Mouse (Mus musculus) cerebellum, postnatal 36 days (tissue): ENCODE data around the gene Ccdc6.

ENCODE experiments used
- DNase-seq, 2 experiments: peaks; one replicate each; pipeline ENCODE4 v3.0.0; 2021 to 2022; ENCODE audit warnings: mixed read lengths in 2 of 2

Gene Ccdc6

GRCm38 (mm10) chr10:70096366-70097188 lies at the start of gene Ccdc6:
Ccdc6 (plus strand) TSS chr10:70097121.
- DNase-seq, result peak; percentile 86 to 88

- DNase-seq, result no peak
These were observed 47.1 kb upstream of the Ccdc6 start for GRCm38 (mm10) chr10:70049771-70050170.

- no peak for DNase-seq
These were observed 41.6 kb upstream of the Ccdc6 start for GRCm38 (mm10) chr10:70055291-70055690.

GRCm38 (mm10) chr10:70057064-70057463 lies 39.9 kb upstream of the Ccdc6 start:
- DNase-seq, result no peak

- DNase-seq, result no peak
These were observed 36.8 kb upstream of the Ccdc6 start for GRCm38 (mm10) chr10:70060021-70060688.

GRCm38 (mm10) chr10:70060689-70061081 lies 36.2 kb upstream of the Ccdc6 start:
- DNase-seq, result no peak

GRCm38 (mm10) chr10:70063881-70064555 lies 32.9 kb upstream of the Ccdc6 start:
- no peak for DNase-seq

- no peak for DNase-seq
These were observed 31.7 kb upstream of the Ccdc6 start for GRCm38 (mm10) chr10:70065191-70065590.

GRCm38 (mm10) chr10:70066497-70067168 lies 30.3 kb upstream of the Ccdc6 start:
- DNase-seq, result no peak

- no peak for DNase-seq
These were observed 29.5 kb upstream of the Ccdc6 start for GRCm38 (mm10) chr10:70067169-70068115.

GRCm38 (mm10) chr10:70069321-70069720 lies 27.6 kb upstream of the Ccdc6 start:
- no peak for DNase-seq

- no peak for DNase-seq
These were observed 25.6 kb upstream of the Ccdc6 start for GRCm38 (mm10) chr10:70071334-70071733.

- no peak for DNase-seq
These were observed 19.5 kb upstream of the Ccdc6 start for GRCm38 (mm10) chr10:70077452-70077851.

GRCm38 (mm10) chr10:70080908-70081307 lies 16.0 kb upstream of the Ccdc6 start:
- DNase-seq, result no peak

GRCm38 (mm10) chr10:70081564-70082175 lies 15.3 kb upstream of the Ccdc6 start:
- no peak for DNase-seq

GRCm38 (mm10) chr10:70083241-70083640 lies 13.7 kb upstream of the Ccdc6 start:
- DNase-seq, result no peak

- no peak for DNase-seq
These were observed 11.5 kb upstream of the Ccdc6 start for GRCm38 (mm10) chr10:70085256-70085961.

GRCm38 (mm10) chr10:70088788-70089187 lies 8.1 kb upstream of the Ccdc6 start:
- DNase-seq, result no peak

GRCm38 (mm10) chr10:70091876-70092462 lies 5.0 kb upstream of the Ccdc6 start:
- no peak for DNase-seq

- no peak for DNase-seq
These were observed 3.1 kb upstream of the Ccdc6 start for GRCm38 (mm10) chr10:70093782-70094181.
